Mouse (Mus musculus) hindbrain, embryonic 13.5 days (tissue): ENCODE measurements at regions not wholly inside any gene's neighbourhood (a gene's known extent, or its start where the extent isn't known, plus 50 kb on each side); places are given as distances from the start of the nearest gene placed in this dataset.
A peak's percentile ranks its signal among the peaks of the same experiment; 100 is the strongest.

Experiments used
- ATAC-seq: fragments of 200-750 bp; cut with Nextera tagmentation; 2 replicates; pipeline ENCODE4 v1.8.0; 2017; ENCODE audit warnings: moderate TSS enrichment; ENCODE audit not compliant: low FRiP score
- H3K27ac ChIP-seq: fragments of 300-500 bp; sonication (generic); 2 replicates; pipeline ENCODE4 v1.5.1; 2015; ENCODE audit warnings: inconsistent platforms, mild to moderate bottlenecking, moderate library complexity
- H3K27me3 ChIP-seq: fragments of 300-500 bp; sonication (generic); 2 replicates; pipeline ENCODE4 v1.6.1; 2015; ENCODE audit warnings: mild to moderate bottlenecking, inconsistent platforms
- H3K36me3 ChIP-seq: fragments of 300-500 bp; sonication (generic); 2 replicates; pipeline ENCODE4 v1.6.1; 2015; ENCODE audit warnings: mild to moderate bottlenecking, inconsistent platforms
- H3K4me1 ChIP-seq: fragments of 300-500 bp; sonication (generic); replicated peaks from 2 replicates; pipeline ENCODE4 v1.6.1; 2015; ENCODE audit warnings: inconsistent platforms
- H3K4me2 ChIP-seq: fragments of 300-500 bp; sonication (generic); 2 replicates; pipeline ENCODE4 v1.6.1; 2015; ENCODE audit warnings: inconsistent platforms, mild to moderate bottlenecking, moderate library complexity
- H3K4me3 ChIP-seq: fragments of 300-500 bp; sonication (generic); 2 replicates; pipeline ENCODE4 v1.5.1; 2015; ENCODE audit warnings: mild to moderate bottlenecking, inconsistent platforms
- H3K9ac ChIP-seq: fragments of 300-500 bp; sonication (generic); 2 replicates; pipeline ENCODE4 v1.6.1; 2015; ENCODE audit warnings: mild to moderate bottlenecking, inconsistent platforms
- H3K9me3 ChIP-seq: fragments of 300-500 bp; sonication (generic); 2 replicates; pipeline ENCODE4 v1.6.1; 2016; ENCODE audit warnings: inconsistent platforms
- WGBS: fragments of 180-500 bp; shearing (Covaris S2); methylation state at CpG from one replicate; pipeline ENCODE4 v1.1.7; 2015; 5-methylcytosine and 5-hydroxymethylcytosine counted together

DNA sequence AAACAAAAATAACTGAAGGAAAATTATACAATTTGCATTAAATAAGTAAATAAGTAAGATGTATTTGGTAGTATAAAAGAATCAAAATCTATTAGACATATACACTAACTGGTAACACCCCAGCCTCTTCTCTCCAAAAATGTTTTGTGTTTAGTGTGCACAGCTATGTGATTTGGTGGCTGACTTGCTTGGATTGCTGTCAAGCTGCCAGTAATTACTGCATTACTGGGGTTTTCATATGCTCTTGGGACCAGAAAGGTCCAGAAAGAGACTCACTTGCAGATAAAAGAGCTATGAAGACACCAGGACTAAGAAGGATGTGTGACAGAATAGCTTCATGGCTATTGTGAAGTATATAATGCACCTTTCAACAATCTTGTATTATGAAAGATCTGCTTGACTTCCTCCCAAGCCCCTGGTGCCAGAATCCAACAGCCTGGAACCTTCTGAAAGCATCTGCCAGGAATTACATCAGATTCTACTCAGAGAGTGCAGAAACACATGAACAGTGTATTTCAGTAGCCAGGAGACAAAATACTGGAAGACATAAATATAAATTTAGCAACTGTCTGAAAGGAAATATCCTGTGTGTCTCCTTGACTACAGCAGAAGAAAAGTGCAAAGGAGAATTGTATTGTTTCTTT lies 5132.6 kb downstream of the 9330182O14Rik start:
- H3K27me3 ChIP-seq = no peaks in the 10 kb centered on the region
- no peaks in the 10 kb centered on the region for H3K4me1 ChIP-seq
- no peak overlapping the region for H3K4me2 ChIP-seq
- ATAC-seq = no peak
- no peaks in the 10 kb centered on the region for H3K9me3 ChIP-seq
- H3K9ac ChIP-seq = no peak overlapping the region
- no peak overlapping the region for H3K4me3 ChIP-seq
- H3K36me3 ChIP-seq = no peaks in the 10 kb centered on the region
- 0 out of 2 replicates have a peak overlapping the region, but pooled peaks have one; percentile 3 for H3K27ac ChIP-seq

DNA sequence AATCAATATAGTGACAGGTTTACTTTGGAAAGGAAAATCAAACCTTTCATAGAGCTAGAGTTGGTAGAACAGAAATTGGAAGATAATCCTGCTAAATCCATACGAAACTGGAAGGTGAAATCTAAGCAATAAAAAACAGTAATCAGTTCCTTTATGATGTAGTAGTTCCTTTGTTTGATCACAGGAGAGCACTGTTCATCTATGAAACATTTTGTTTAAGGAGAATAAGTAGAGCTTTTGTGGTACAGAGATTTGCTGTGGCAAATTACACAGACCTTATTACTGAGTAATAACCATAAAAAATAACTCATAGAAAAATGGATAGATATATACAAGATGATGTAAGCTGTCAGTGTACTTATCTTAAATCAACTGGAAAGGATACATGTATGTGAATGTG lies 5139.5 kb downstream of the 9330182O14Rik start:
- peak; percentile 63; the same call in 1 of the 2 replicates for ATAC-seq
- Histone ChIP-seq H3K4me3 (no peak overlapping the region), H3K36me3 (no peaks in the 10 kb centered on the region), H3K9me3 (no peaks in the 10 kb centered on the region), H3K4me2 (no peak overlapping the region), H3K27ac (no peak overlapping the region), H3K9ac (no peak overlapping the region), H3K4me1 (no peaks in the 10 kb centered on the region), H3K27me3 (no peaks in the 10 kb centered on the region)
- 65% methylated on average over 1 of the region's 1 CpGs for WGBS

DNA sequence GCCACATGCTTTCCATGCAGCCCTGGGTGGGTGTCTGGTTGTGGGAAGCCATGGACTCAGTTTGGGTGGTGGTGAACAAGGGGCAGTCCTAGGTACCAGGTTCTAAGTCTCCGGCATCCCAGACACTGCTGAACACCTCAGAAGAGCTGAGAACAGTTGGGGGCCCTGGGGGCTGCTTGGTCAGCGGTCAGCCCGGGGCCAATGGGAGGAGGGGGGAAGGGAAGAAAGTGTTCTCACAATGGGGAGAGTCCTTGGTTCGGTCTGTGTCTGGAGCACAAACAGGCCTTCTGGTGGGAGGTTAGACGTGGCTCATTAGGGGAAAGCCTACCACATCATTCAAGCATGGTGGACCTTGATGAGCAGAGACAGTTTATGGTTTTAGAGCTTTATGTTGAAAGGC lies 5187.5 kb downstream of the 9330182O14Rik start:
- Histone ChIP-seq H3K36me3 (no peaks in the 10 kb centered on the region), H3K27ac (no peak overlapping the region), H3K4me2 (no peak overlapping the region), H3K27me3 (no peaks in the 10 kb centered on the region), H3K4me3 (no peak overlapping the region), H3K9me3 (no peaks in the 10 kb centered on the region), H3K4me1 (no peaks in the 10 kb centered on the region), H3K9ac (no peak overlapping the region)
- 88% methylated on average over 5 of the region's 5 CpGs for WGBS
- ATAC-seq = no peak

- WGBS = 88% methylated on average over 2 of the region's 2 CpGs
- no peak for ATAC-seq
- H3K9me3 ChIP-seq = no peaks in the 10 kb centered on the region
These were observed 5216.3 kb downstream of the 9330182O14Rik start for GRCm38 (mm10) chr15:45350496-45350895.

More at GRCm38 (mm10) chr15:45350496-45350895, 5216.3 kb downstream of the 9330182O14Rik start:
- H3K27ac ChIP-seq = no peak overlapping the region
- no peaks in the 10 kb centered on the region for H3K27me3 ChIP-seq
- no peaks in the 10 kb centered on the region for H3K4me1 ChIP-seq
- H3K36me3 ChIP-seq = no peaks in the 10 kb centered on the region
- H3K4me3 ChIP-seq = no peak overlapping the region
- no peak overlapping the region for H3K9ac ChIP-seq
- no peak overlapping the region for H3K4me2 ChIP-seq
